Mouse (Mus musculus): ENCODE results near the gene Dnajc4.

GRCm38 (mm10) chr19:6971644-6972043, 20.7 kb downstream of the Dnajc4 start:
- TF ChIP-seq CTCF (IDR thresholded peaks at IDR 0.05; ENCODE audit: low read depth, low read length) (no peak), GATA1 (IDR thresholded peaks at IDR 0.05; ENCODE audit: borderline replicate concordance, low read length) (no peak), GATA2 (IDR thresholded peaks at IDR 0.05; ENCODE audit: borderline replicate concordance, low read depth, low read length) (no peak), POLR2AphosphoS5 (IDR thresholded peaks at IDR 0.05; ENCODE audit: insufficient replicate concordance, low read depth, low read length) (no peak)
